Mouse (Mus musculus) ES-Bruce4 (cell line): Measurements from ENCODE around the gene Kctd10.

ENCODE experiments used
- CTCF ChIP-seq: IDR thresholded peaks from one replicate; pipeline ENCODE4 v1.8.1; 2011; ENCODE audit warnings: low read depth, low read length
- EP300 ChIP-seq: IDR thresholded peaks from 2 replicates; pipeline ENCODE4 v1.6.1; 2011; ENCODE audit warnings: low read depth, low read length; ENCODE audit not compliant: insufficient read depth
- POLR2A ChIP-seq: IDR thresholded peaks from one replicate; pipeline ENCODE4 v1.8.1; 2011; ENCODE audit warnings: low read length; ENCODE audit not compliant: insufficient read depth

DNA sequence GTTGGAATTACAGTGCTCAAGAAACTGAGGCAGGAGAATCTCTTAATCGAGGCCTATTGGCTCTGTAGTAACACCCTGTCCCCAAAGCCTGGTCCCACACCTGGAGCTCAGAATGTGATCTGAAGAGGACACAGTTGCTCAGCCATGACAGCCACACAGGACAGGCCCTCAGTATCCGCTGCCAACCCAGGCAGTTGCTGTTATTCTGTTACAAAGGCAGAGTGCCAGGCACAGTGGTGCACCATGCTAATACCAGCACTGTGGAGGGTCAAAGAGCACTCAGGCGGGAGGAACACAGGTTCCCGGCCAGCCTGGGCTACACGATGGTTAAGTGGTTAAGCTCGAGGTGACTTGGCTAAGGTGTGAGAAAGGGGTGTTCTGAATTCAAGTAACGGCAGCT, 49.5 kb upstream of the Kctd10 start:
- TF ChIP-seq POLR2A (no peak), CTCF (no peak), EP300 (no peak)
